Comparison of ENCODE assay signal across 7 mouse cellular contexts in the genomic region with DNA sequence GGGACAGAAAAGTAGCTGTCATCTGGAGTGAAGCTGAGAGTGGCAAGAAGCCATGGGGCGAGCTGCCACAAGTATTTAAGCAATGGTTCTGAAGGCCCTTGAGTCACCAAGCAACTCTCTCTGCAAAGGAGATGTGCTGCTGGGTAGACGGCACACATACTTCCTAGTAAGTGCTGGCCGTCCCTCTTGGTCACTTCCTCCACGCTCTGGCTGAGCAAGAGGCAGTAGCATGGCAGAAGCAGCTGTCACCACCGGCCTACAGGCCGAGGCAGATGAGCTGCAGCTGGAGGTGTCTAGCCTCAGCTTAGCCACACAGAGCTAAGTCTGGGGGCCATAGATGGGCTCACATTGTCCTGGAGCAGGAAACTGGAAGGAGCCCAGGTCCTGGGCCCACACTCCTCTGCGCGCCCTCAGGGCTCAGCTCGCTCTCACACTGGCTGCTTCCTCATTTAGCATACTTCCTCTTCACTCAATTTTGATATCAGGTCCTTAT. TPM values are rescaled to one million over a fixed set of nuclear protein-coding genes. Genes with fewer than 3 reads are reported as not detected.
A peak's percentile ranks its signal among the peaks of the same experiment; 100 is the strongest.
DNase-seq lines count a peak whose midpoint lies in the region; ATAC-seq lines count a peak whose summit lies in the region.

No protein-coding gene starts in this region.

- peaks cover 3% of the 10 kb centered on the region; the same call in 1 of the 2 replicates for H3K36me3 ChIP-seq in neural tube, embryonic 13.5 days
- peaks cover 83% of the 10 kb centered on the region for H3K36me3 ChIP-seq in liver, embryonic 12.5 days
- no peaks in the 10 kb centered on the region for H3K36me3 ChIP-seq in stomach, embryonic 16.5 days (ENCODE audit: control insufficient read depth, insufficient read depth, low read length)

- H3K4me3 ChIP-seq in neural tube, embryonic 13.5 days: no peak overlapping the region
- H3K4me3 ChIP-seq in liver, embryonic 12.5 days: no peak overlapping the region
- no peak overlapping the region for H3K4me3 ChIP-seq in stomach, embryonic 16.5 days (replicated peaks; ENCODE audit: low read length)

- ATAC-seq in neural tube, embryonic 13.5 days (ENCODE audit: low read depth): no peak
- ATAC-seq in liver, embryonic 12.5 days: no peak
- no peak for ATAC-seq in stomach, embryonic 16.5 days (ENCODE audit: insufficient read depth, low FRiP score)

- H3K4me1 ChIP-seq in neural tube, embryonic 13.5 days (replicated peaks): peaks cover 80% of the 10 kb centered on the region
- peaks cover 96% of the 10 kb centered on the region for H3K4me1 ChIP-seq in liver, embryonic 12.5 days
- peaks cover 48% of the 10 kb centered on the region for H3K4me1 ChIP-seq in stomach, embryonic 16.5 days (ENCODE audit: control insufficient read depth, insufficient read depth, low read length)

- DNase-seq in neural tube, embryonic 10.5 days (ENCODE audit: extremely low spot score, low spot score): no peak
- peak; percentile 62 for DNase-seq in fat pad, adult 2 months (ENCODE audit: extremely low read depth, low read depth, low spot score)
- DNase-seq in layer of hippocampus, adult 9-10 months (ENCODE audit: low spot score): no peak
- no peak for DNase-seq in urinary bladder, postnatal 36 days (ENCODE audit: low spot score in 2 of 2)

- H3K9ac ChIP-seq in neural tube, embryonic 13.5 days: no peak overlapping the region
- H3K9ac ChIP-seq in liver, embryonic 12.5 days: peak overlapping the region; percentile 28
- peak overlapping the region; percentile 42; the same call in 1 of the 2 replicates for H3K9ac ChIP-seq in stomach, embryonic 16.5 days (ENCODE audit: low read length)

- peak overlapping the region; percentile 79 for H3K27ac ChIP-seq in neural tube, embryonic 13.5 days (replicated peaks)
- H3K27ac ChIP-seq in liver, embryonic 12.5 days: peak overlapping the region; percentile 95
- no peak overlapping the region for H3K27ac ChIP-seq in stomach, embryonic 16.5 days (ENCODE audit: low read length)

- H3K9me3 ChIP-seq in neural tube, embryonic 13.5 days: no peaks in the 10 kb centered on the region
- no peaks in the 10 kb centered on the region for H3K9me3 ChIP-seq in liver, embryonic 12.5 days (replicated peaks)
- no peaks in the 10 kb centered on the region for H3K9me3 ChIP-seq in stomach, embryonic 16.5 days (replicated peaks; ENCODE audit: control insufficient read depth, low read length)

- no peak overlapping the region for H3K4me2 ChIP-seq in neural tube, embryonic 13.5 days
- peak overlapping the region; percentile 13; the same call in 1 of the 2 replicates for H3K4me2 ChIP-seq in liver, embryonic 12.5 days
- H3K4me2 ChIP-seq in stomach, embryonic 16.5 days (ENCODE audit: low read depth, low read length): no peak overlapping the region

- WGBS in neural tube, embryonic 13.5 days: 81% methylated on average over 9 of the region's 9 CpGs
- WGBS in liver, embryonic 12.5 days (ENCODE audit: insufficient replicate concordance): 64% methylated on average over 9 of the region's 9 CpGs
- WGBS in stomach, embryonic 16.5 days: 64% methylated on average over 9 of the region's 9 CpGs

- H3K27me3 ChIP-seq in neural tube, embryonic 13.5 days: no peaks in the 10 kb centered on the region
- H3K27me3 ChIP-seq in liver, embryonic 12.5 days (replicated peaks): no peaks in the 10 kb centered on the region
- no peaks in the 10 kb centered on the region for H3K27me3 ChIP-seq in stomach, embryonic 16.5 days (ENCODE audit: control insufficient read depth, insufficient read depth, low read length)

RNA-seq across cellular contexts. Expression of a gene that starts 20.4 kb away (rescaled TPM):
- polyA plus RNA-seq in neural tube, embryonic 13.5 days (2015; fragmentation: Nextera tagmentation; extraction: Ambion mirVana): 32.2 and 33.9 TPM in 2 replicates
- polyA plus RNA-seq in liver, embryonic 12.5 days (2016; fragmentation: Nextera tagmentation; extraction: Ambion mirVana): 342 and 350 TPM in 2 replicates
- polyA plus RNA-seq in stomach, embryonic 16.5 days (2015; fragmentation: Nextera tagmentation; extraction: Ambion mirVana): 25.5 and 28.3 TPM in 2 replicates

RNA-seq across cellular contexts. Expression of a gene that starts 46.6 kb away (rescaled TPM):
- 9.2 and 9.8 TPM in 2 replicates for polyA plus RNA-seq in neural tube, embryonic 13.5 days (2015; fragmentation: Nextera tagmentation; extraction: Ambion mirVana)
- 5.8 and 6.6 TPM in 2 replicates for polyA plus RNA-seq in liver, embryonic 12.5 days (2016; fragmentation: Nextera tagmentation; extraction: Ambion mirVana)
- polyA plus RNA-seq in stomach, embryonic 16.5 days (2015; fragmentation: Nextera tagmentation; extraction: Ambion mirVana): 11.6 and 12.3 TPM in 2 replicates

RNA-seq across cellular contexts. Expression of a gene that starts 54.8 kb away (rescaled TPM):
- 9.0 and 10.5 TPM in 2 replicates for polyA plus RNA-seq in neural tube, embryonic 13.5 days (2015; fragmentation: Nextera tagmentation; extraction: Ambion mirVana)
- 1.3 and 1.7 TPM in 2 replicates for polyA plus RNA-seq in liver, embryonic 12.5 days (2016; fragmentation: Nextera tagmentation; extraction: Ambion mirVana)
- polyA plus RNA-seq in stomach, embryonic 16.5 days (2015; fragmentation: Nextera tagmentation; extraction: Ambion mirVana): 6.8 and 6.9 TPM in 2 replicates
